Mouse (Mus musculus): ENCODE results near the gene Mrpl2.
A peak's percentile ranks its signal among the peaks of the same experiment; 100 is the strongest.

Gene Mrpl2

GRCm38 (mm10) chr17:46645561-46646321, at the start of gene Mrpl2, which contains the start of gene Klc4:
TSS of gene Mrpl2 (plus strand) at chr17:46646229.
TSS of gene Klc4 (minus strand) at chr17:46646022.
- peak; percentile 97 for DNase-seq (ENCODE audit: low spot score)

DNA sequence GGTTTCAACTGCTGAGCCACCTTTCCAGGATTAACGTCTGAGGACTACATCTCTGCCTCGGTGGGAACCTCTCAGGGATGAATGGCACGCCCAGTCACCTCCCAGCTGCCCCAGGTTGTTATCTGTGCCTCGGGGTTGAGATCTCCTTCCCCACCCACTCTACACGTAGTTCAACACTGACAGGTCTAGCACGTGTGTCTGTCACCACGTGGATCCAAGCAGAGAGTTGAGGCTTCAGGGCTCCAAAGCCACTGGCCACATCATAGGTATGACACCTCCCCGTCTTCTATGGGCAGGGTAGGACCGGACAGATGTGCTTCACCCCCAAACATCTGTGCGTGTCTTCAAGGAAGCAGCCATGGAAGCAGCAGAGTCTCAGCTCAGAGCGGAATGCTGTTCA, 48.1 kb upstream of the Mrpl2 start:
- no peak for DNase-seq (ENCODE audit: low spot score)

DNA sequence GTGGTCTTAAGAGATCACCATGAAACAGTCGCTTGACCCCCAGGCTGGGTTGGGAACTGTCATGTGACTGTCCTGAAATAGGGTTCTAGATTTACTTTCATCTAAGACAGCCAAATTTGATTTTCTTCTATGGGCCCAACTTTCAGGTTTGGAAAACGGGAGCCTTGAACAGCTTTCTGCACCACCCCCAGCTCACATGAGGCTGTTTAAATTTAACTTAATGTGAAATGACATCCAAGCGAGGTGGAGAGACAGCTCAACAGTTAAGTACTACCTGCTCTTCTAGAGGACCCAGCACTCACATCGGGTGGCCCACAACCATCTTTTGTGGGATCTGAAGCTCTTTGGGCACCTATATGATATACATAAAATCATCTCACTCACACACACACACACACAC, 47.1 kb upstream of the Mrpl2 start:
- DNase-seq (ENCODE audit: low spot score) = no peak

DNA sequence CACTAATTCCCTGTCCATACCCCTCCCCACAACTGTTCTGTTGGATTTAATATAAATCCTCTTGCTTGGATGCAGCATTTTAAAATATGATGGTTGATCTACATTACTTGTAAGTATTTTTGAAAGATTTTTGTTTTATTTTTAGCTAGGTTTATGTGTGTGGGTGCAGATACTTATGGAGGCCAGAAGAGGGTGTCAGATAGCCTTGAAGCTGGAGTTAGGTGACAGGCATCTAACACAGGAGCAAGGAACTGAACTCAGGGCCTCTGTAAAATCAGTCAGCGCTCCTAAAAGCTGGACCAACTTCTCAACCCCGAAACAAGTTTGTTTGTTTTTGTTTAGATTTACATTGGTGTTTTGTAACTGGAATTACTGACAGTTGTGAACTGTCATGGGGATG, 45.5 kb upstream of the Mrpl2 start:
- no peak for DNase-seq (ENCODE audit: low spot score)

DNA sequence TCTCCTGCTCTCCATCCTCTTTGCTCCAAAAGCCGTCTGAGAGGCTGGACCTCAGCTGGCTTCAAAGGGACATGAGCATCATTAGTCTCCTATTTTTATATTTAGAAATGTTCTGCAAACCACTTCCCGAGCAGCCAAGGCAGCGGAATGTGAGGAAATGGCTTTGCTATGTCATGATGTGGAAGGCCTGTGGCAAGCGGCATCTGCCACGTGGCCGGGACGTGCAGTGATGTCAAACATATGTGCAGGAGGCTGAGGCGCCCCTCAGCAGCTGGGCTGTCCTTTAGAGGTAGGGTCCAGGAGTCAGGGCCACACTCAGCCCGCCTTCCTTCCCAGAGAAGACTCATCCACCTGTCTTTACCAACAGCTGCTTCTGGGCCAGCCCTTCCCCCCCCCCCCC, 43.8 kb upstream of the Mrpl2 start:
- DNase-seq (ENCODE audit: low spot score) = no peak

GRCm38 (mm10) chr17:46603229-46603628, 42.8 kb upstream of the Mrpl2 start:
- DNase-seq (ENCODE audit: low spot score) = no peak

GRCm38 (mm10) chr17:46605126-46605525, 40.9 kb upstream of the Mrpl2 start:
- DNase-seq (ENCODE audit: low spot score) = no peak

GRCm38 (mm10) chr17:46605987-46606386, 40.0 kb upstream of the Mrpl2 start:
- no peak for DNase-seq (ENCODE audit: low spot score)

DNA sequence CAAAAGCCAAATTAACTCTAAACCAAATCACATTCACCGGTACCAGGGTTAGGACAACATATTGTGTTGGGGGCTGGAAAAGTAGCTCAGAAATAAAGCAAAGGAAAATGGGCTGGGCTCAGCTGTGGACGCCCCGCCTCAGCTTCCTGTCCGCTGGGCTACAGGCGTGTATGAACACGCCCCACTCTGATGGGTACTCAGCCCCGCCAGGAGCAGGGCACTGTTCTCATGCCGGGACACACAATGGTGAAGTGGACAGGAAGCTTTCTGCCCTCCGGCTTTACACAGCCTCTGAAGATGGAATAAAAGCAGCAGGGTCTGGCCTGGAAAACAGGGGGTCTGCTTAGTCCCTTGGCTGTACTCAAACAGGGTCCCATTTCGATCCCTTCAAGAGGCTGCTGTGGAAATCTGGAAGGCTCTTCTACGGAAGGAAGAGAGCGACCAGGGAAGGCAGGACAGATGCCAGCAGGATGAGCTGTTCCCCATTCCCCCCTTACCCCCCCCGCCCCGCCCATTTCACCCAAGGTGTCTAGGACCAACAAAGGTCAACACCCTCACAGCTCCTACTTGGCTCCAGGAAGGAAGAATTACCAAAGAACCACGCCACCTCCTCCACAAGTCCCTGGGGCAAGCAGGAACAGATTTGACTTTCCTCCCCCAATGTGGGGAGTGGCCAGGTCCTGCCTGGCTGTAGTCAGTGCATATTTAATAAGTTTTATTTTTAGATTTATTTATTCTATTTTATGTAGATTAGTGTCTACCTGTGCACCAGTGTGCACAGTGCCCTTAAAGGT, 36.1 kb upstream of the Mrpl2 start:
- no peak for DNase-seq (ENCODE audit: low spot score)

- no peak for DNase-seq (ENCODE audit: low spot score)
These were observed 34.7 kb upstream of the Mrpl2 start for GRCm38 (mm10) chr17:46611316-46611715.

- DNase-seq (ENCODE audit: low spot score) = no peak
These were observed 33.8 kb upstream of the Mrpl2 start for GRCm38 (mm10) chr17:46612189-46612588.

GRCm38 (mm10) chr17:46612820-46613219, 33.2 kb upstream of the Mrpl2 start:
- no peak for DNase-seq (ENCODE audit: low spot score)

DNA sequence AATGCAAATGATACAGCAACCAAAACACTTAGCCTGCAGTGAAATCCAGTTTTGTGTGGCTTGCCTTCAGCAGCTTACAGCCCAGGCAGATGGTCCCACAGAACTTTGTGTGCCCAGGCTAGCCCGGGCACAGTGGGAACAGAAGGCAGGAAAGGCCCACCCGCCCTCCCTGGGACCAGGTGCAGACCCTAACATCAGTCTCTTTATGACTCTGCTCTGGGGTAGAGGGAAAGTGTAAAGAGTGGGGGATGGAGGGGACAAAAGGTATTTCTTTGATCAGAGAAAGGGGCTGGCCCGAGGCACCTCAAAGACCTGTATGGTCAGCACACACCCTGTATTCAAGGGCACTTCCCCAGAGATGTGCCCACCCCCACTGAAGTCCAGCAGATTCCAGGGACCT, 32.8 kb upstream of the Mrpl2 start:
- DNase-seq (ENCODE audit: low spot score) = no peak

DNA sequence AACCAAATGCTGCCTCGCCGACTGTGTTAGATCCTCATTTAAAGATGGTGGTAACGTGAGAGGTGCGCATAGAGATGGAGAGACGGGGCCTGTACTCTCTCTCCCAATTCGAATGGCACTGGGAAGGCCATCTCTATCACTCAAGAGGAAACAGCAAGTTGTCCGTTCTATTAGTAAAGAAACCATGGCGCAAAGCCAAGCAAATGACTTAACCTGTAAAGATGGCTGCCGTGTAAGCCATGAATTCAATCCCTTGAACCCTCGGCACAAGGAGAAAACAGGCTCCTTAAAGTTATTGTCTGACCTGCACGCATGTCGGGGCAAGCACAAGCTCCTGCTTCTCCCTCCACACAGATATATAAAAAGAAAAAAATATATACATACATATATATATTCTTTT, 28.2 kb upstream of the Mrpl2 start:
- no peak for DNase-seq (ENCODE audit: low spot score)

DNA sequence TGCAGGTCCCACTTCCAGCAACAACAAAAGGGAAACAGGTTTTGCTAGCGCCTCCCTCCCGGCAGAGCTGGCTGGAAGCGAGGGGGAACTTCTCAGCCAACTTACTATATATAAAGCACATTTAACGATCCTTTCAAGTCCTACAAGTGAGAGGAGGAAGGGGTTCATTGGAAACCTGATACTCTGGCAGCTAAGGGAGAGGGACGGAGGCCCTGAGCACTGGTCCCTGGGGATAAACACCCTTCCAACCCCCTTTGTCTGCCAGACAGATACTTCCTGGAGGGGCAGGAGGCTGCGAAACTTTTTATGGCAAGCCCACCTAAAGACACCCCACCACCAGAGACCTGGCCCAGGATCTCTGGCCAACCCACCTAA, 27.6 kb upstream of the Mrpl2 start:
- DNase-seq (ENCODE audit: low spot score) = no peak

GRCm38 (mm10) chr17:46618769-46619682, 27.0 kb upstream of the Mrpl2 start:
- DNase-seq (ENCODE audit: low spot score) = no peak

GRCm38 (mm10) chr17:46619683-46620357, 26.2 kb upstream of the Mrpl2 start:
- no peak for DNase-seq (ENCODE audit: low spot score)

DNA sequence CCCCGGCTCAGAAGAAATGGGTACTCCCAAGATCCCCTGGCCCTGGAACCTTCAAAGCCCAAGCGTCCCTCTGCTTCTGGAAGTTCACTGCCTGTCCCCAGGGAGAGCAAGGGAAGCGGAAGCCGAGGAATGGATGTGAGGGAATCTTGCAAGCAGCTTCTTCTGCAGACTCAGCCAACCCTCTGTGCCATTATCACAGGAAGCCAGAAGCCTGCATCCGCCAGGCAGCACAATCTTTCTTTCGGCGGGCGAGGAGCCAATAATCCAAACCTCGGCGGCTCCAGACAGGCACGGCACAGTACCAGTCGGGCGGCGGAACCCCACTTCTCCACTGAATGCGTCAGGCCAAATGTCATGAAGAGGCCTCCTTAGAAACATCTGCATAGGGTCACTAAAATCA, 24.7 kb upstream of the Mrpl2 start:
- no peak for DNase-seq (ENCODE audit: low spot score)

GRCm38 (mm10) chr17:46622269-46622668, 23.8 kb upstream of the Mrpl2 start:
- DNase-seq (ENCODE audit: low spot score) = no peak

DNA sequence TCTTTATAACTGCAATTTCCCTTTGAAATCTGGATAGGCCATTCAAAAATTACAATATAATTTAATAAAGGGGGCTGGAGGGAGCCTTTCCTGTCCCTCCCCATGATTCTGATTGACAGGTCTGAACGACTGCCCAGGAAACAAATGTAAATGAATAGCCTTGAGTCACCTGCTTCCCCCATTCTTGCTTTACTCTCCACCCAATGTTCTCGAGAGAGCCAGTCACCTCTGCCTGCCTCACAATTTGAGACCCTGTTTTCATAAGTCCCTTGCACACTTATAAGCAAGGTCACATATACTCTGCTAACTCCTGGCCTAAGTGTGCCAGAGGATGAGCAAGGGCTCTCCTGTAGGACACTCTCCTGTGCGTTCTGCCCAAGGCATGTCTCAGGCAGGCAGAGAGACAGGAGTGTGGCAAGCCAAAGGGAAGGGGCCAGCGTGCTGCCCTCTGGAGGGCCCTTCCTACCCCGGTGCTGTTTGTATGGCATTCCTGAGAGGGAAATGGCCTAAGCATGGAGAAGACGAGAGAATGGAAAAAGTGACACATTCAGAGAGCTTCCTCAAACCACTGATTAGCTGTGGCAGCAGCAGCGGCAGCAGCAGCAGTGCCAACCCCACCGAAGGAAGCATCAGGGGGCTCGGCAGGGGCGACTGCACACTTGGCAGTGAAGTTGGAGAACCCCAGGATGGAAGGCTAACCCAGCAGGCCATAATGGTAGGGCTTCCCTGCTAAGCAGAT, 22.0 kb upstream of the Mrpl2 start:
- DNase-seq (ENCODE audit: low spot score) = no peak

DNA sequence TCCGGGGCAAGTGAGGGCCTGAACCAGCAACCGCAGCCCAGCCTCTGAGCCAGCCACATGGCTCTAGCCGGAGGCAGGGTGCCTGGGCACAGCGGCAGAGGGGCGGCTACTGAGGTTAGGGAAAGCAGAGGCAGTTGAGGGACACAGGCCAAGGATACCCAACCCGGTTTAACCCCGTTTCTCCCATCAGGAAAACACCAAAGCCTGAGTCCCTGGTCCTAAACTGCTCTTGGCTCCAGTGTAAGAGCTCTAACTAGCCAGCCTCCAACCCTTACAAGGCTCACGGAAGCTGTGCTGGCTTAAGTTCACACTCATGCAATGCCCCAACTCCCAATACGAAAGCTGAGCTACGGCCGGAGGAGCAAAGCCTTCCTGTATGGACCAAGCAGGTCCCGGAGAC, 21.4 kb upstream of the Mrpl2 start:
- DNase-seq (ENCODE audit: low spot score) = no peak
